Mouse (Mus musculus): ENCODE measurements at regions not wholly inside any gene's neighbourhood (a gene's known extent, or its start where the extent isn't known, plus 50 kb on each side); places are given as distances from the start of the nearest gene placed in this dataset.

DNA sequence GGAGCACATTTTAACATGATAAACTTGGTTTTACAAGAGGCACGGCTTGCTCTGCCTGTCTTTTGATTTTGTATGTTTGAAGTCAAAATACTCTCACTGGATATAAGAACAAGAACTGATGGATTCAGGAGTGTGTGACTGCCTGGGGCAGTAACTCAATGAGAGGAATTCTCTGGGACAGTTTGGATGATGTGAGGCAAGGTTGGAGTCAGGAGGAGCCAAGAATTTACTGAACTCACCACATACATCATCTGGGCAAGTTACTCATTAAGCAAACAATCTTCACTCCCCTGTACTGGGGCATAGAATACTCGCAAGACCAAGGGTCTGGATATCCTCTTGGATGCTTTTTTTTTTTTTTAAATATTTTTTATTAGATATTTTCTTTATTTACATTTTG is 87.7 kb upstream of the 4933412E24Rik start:
- DNase-seq (ENCODE audit: low spot score) = no peak

DNA sequence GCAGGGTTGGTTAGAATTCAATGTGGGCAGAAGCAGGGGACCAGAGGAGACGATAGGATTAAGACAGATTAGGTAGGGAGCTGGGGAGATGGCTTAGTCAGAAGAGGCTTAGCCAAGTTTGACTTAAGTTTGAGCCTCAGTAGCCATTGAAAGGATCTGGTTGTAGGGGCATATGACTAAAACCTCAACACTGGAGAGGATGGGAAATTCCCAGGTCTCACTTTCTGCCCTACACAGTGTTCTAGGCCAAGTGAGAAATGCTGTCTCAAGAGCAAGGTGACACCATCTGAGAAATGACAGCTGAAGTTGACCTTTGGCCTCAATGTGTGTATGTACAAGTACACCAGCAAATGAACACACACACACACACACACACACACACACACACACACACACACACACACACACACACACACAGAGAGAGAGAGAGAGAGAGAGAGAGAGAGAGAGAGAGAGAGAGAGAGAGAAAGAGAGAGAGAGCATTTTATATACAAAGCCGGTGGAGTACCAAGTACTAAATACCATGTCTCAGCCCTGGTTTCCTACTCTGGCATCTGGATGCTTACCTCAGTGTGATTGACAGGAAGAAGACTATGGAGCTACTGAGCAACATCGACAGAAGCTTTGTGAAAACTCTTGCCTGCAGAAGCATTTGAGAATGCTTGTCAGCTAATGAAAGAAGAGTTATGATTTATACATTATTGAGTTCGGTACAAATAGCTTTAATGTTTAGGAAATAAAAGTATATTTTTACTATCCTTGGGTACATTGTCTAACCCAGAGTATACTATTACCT is 85.3 kb upstream of the 4933412E24Rik start:
- no peak for DNase-seq (ENCODE audit: low spot score)

DNA sequence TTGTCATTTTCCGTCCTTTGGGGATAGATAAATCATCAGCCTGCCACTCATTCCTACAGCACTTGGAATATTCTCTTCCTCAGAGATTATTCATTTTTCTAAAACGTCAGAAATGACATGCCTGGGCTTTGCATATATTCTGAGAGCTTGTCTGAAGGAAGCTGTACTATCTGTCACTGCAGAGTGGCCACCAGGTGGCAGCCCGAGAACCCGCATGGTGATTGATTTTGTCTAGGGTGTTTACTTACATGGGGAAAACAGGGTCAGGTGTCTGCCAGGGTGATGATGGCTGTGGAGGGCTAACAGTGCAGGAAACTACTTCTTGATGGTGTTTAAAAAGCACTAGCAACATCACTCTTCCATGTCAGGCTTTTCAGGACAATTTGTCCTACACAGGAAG is 80.7 kb upstream of the 4933412E24Rik start:
- peak; percentile 51 for DNase-seq (ENCODE audit: low spot score)

DNA sequence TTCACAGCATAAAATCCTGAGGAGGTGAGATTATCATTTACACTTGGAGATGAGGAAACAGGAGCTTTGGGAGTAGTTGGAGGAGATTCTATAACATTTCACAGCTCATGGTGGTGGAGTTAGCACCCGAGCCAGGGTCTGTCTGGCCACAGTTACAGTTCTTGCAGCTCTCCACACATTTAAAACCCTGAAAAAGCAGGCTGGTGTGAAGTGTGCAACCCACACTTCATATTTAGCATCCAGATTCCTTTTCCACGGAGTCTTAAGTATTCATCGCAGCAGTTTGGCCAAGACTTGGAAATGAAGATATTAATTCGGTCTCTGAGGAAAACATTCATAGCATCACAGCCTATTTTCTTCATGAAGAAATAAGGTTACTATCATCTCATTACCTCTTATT is 79.7 kb upstream of the 4933412E24Rik start:
- no peak for DNase-seq (ENCODE audit: low spot score)

DNA sequence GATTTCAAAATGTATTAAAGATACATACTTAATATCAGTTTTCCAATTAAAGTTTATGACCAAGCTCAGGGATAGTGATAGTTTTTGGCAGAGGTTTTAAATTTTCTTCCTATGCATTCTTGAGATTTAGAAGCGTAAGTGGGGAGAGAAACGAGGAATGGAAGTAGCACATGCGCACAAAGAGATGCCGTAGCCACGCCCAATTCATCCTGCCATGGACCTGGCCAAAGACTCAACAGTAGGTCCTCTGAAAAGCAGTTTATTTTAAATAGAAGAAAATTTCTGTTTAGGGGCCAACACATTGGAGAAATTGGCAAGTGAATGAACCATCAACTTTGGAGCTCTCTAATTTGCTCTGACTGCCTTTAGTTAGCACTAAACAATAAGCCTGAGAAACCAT is 73.5 kb upstream of the 4933412E24Rik start:
- no peak for DNase-seq (ENCODE audit: low spot score)

DNA sequence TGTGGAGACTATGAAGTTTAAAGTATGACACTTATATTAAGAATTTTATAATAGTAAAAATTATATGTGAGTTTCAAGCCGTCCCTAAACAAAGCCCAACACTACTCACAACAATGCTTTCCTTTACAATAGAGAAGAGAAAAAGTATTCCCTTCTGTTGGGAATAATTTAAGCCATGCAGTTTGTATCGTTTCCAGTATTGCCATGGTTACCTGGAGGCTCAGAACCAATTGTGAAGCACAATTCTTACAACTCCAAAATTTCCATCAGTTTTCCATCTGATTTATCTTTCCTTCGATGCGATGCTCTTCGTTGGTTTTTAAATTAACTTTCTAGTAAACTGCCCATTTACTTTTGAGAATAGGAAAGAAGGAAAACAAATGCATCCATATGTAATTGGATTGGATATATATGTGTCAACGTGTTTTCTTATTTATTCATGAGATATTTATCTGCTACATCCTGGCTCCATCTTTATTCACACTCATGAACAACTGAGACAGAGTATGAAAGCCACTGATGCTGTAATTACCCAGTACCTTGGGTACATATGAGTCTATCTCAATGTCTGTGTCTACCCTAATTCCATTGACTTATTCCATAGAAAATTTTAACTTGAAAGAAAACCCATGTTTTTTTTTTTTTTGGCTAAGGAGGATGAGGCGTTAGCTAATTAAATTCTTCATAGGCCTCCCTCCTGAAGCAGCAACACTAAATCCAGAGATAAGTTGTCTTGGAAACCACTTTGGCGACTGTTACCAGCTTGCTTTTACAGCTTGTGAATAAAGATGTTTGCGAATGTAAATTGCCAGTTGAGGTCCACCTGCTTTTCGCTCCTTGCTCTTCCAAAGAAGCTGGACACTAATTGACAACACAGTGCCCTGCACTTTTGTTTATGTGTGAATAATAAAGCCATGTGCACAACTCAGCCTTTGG is 72.8 kb upstream of the 4933412E24Rik start:
- no peak for DNase-seq (ENCODE audit: low spot score)
